Mouse (Mus musculus) bone marrow macrophage, adult 2 months (primary cell): ENCODE measurements around the gene Ctnnd1.

Experiments
- CTCF ChIP-seq: IDR thresholded peaks from 2 replicates; pipeline ENCODE4 v1.5.1; 2012; ENCODE audit warnings: low read depth, mild to moderate bottlenecking, low read length, moderate library complexity
- POLR2A ChIP-seq: IDR thresholded peaks from 2 replicates; pipeline ENCODE4 v1.6.1; 2012; ENCODE audit warnings: mild to moderate bottlenecking, low read depth, low read length, borderline replicate concordance

- TF ChIP-seq CTCF (no peak), POLR2A (no peak)
Observed at GRCm38 (mm10) chr2:84626366-84626975, 24.1 kb downstream of the Ctnnd1 start.
